Mouse (Mus musculus) erythroblast, embryonic 14.5 days (primary cell): ENCODE results near the gene Stx5a.

Experiments used
- GATA1 ChIP-seq: IDR thresholded peaks from 2 replicates; pipeline ENCODE4 v1.6.1; 2012; ENCODE audit warnings: low read length, inconsistent platforms, mixed read lengths
- TAL1 ChIP-seq: IDR thresholded peaks from 3 replicates; pipeline ENCODE4 v1.6.1; 2012; ENCODE audit warnings: low read length, inconsistent platforms, mixed read lengths

DNA sequence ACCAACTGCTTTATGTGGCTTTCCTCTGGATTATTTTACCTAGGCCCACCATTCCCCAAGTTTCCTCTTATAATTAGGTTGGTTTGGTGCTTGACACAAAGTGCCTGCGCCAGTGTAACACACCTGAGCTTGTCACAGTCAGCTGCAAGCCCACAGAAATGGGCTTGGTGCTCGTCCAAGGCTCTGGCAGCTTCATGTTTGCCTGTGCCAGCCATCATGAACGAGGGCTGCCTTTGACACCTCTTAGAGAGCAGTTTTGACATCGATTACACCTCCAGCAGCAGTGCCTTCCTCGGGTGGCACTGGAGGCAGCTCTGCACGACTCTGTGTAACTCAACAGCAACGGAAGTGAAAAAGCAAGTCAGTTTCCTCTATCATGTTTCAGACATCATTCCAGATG, 49.0 kb downstream of the Stx5a start:
- TF ChIP-seq GATA1 (no peak), TAL1 (no peak)
